Comparison of ENCODE assay signal across 8 mouse cellular contexts in genomic region chr2:48950316-48950880, GRCm38 (mm10). TPM values are rescaled to one million over a fixed set of nuclear protein-coding genes. Genes with fewer than 3 reads are reported as not detected.
DNase-seq lines count a peak whose midpoint lies in the region; ATAC-seq lines count a peak whose summit lies in the region.

No protein-coding gene starts in this region.

- no peaks in the 10 kb centered on the region for H3K27me3 ChIP-seq in kidney, embryonic 14.5 days (ENCODE audit: control insufficient read depth, insufficient read depth, low read length)
- no peaks in the 10 kb centered on the region for H3K27me3 ChIP-seq in forebrain, embryonic 14.5 days (replicated peaks; ENCODE audit: control insufficient read depth, insufficient read depth, low read length)
- no peaks in the 10 kb centered on the region for H3K27me3 ChIP-seq in neural tube, embryonic 14.5 days (ENCODE audit: control insufficient read depth, insufficient read depth, low read length)

- H3K4me3 ChIP-seq in kidney, embryonic 14.5 days (ENCODE audit: low read length), result peak overlapping the region; percentile 79
- peak overlapping the region; percentile 86 for H3K4me3 ChIP-seq in forebrain, embryonic 14.5 days (ENCODE audit: low read depth, low read length)
- peak overlapping the region; percentile 71 for H3K4me3 ChIP-seq in neural tube, embryonic 14.5 days (ENCODE audit: low read depth, low read length)

- H3K27ac ChIP-seq in kidney, embryonic 14.5 days (ENCODE audit: low read depth, low read length), result peak overlapping the region; percentile 97
- peak overlapping the region; percentile 95 for H3K27ac ChIP-seq in forebrain, embryonic 14.5 days (ENCODE audit: low read depth, low read length)
- peak overlapping the region; percentile 91 for H3K27ac ChIP-seq in neural tube, embryonic 14.5 days (ENCODE audit: low read depth, low read length)

- ATAC-seq in kidney, embryonic 14.5 days (ENCODE audit: low FRiP score, low TSS enrichment), result no peak
- no peak for ATAC-seq in forebrain, embryonic 14.5 days
- no peak for ATAC-seq in neural tube, embryonic 14.5 days (ENCODE audit: low read depth)

- peaks cover 4% of the 10 kb centered on the region; the same call in 1 of the 2 replicates for H3K4me1 ChIP-seq in kidney, embryonic 14.5 days (ENCODE audit: control insufficient read depth, insufficient read depth, low read length)
- H3K4me1 ChIP-seq in forebrain, embryonic 14.5 days (ENCODE audit: control insufficient read depth, insufficient read depth, low read length), result peaks cover 6% of the 10 kb centered on the region
- H3K4me1 ChIP-seq in neural tube, embryonic 14.5 days (ENCODE audit: control insufficient read depth, insufficient read depth, low read length), result peaks cover 13% of the 10 kb centered on the region

- H3K36me3 ChIP-seq in kidney, embryonic 14.5 days (ENCODE audit: control insufficient read depth, insufficient read depth, low read length), result no peaks in the 10 kb centered on the region
- no peaks in the 10 kb centered on the region for H3K36me3 ChIP-seq in forebrain, embryonic 14.5 days (ENCODE audit: control insufficient read depth, insufficient read depth, low read length)
- no peaks in the 10 kb centered on the region for H3K36me3 ChIP-seq in neural tube, embryonic 14.5 days (ENCODE audit: control insufficient read depth, insufficient read depth, low read length)

- H3K4me2 ChIP-seq in kidney, embryonic 14.5 days (replicated peaks; ENCODE audit: low read depth, low read length), result peak overlapping the region; percentile 61
- H3K4me2 ChIP-seq in forebrain, embryonic 14.5 days (ENCODE audit: low read length), result peak overlapping the region; percentile 65
- peak overlapping the region; percentile 50 for H3K4me2 ChIP-seq in neural tube, embryonic 14.5 days (ENCODE audit: low read depth, low read length)

- H3K9me3 ChIP-seq in kidney, embryonic 14.5 days (ENCODE audit: control insufficient read depth, low read length), result no peaks in the 10 kb centered on the region
- no peaks in the 10 kb centered on the region for H3K9me3 ChIP-seq in forebrain, embryonic 14.5 days (replicated peaks; ENCODE audit: control insufficient read depth, low read length)
- H3K9me3 ChIP-seq in neural tube, embryonic 14.5 days (ENCODE audit: control insufficient read depth, low read length), result no peaks in the 10 kb centered on the region

- H3K9ac ChIP-seq in kidney, embryonic 14.5 days (ENCODE audit: low read depth, low read length), result peak overlapping the region; percentile 83
- peak overlapping the region; percentile 90 for H3K9ac ChIP-seq in forebrain, embryonic 14.5 days (ENCODE audit: low read length)
- H3K9ac ChIP-seq in neural tube, embryonic 14.5 days (replicated peaks; ENCODE audit: low read depth, low read length), result peak overlapping the region; percentile 73

- 8% methylated on average over 6 of the region's 6 CpGs for WGBS in kidney, embryonic 14.5 days
- WGBS in forebrain, embryonic 14.5 days, result 10% methylated on average over 6 of the region's 6 CpGs
- 10% methylated on average over 5 of the region's 6 CpGs for WGBS in neural tube, embryonic 14.5 days

- no peak for DNase-seq in kidney, postnatal 10 days
- DNase-seq in MN1 (ENCODE audit: low spot score), result peak; percentile 43
- peak; percentile 27 for DNase-seq in forebrain, embryonic 14.5 days (ENCODE audit: low spot score)
- peak; percentile 5 for DNase-seq in liver
- DNase-seq in layer of hippocampus, adult 9-10 months (ENCODE audit: low spot score), result no peak
- DNase-seq in yolk sac, embryonic 10.5 days (ENCODE audit: low spot score), result no peak

RNA-seq across cellular contexts. Expression of gene Orc4, which starts 0.3 kb away (rescaled TPM):
- polyA plus RNA-seq in kidney, embryonic 14.5 days (2014; fragmentation: Nextera tagmentation; extraction: Ambion mirVana), result 114 and 121 TPM in 2 replicates
- 96.1 and 107 TPM in 2 replicates for polyA plus RNA-seq in forebrain, embryonic 14.5 days (2014; fragmentation: Nextera tagmentation; extraction: Ambion mirVana)
- 102 and 114 TPM in 2 replicates for polyA plus RNA-seq in neural tube, embryonic 14.5 days (2014; fragmentation: Nextera tagmentation; extraction: Ambion mirVana)

RNA-seq across cellular contexts. Expression of gene Mbd5, which starts 1.1 kb away (rescaled TPM):
- polyA plus RNA-seq in kidney, embryonic 14.5 days (2014; fragmentation: Nextera tagmentation; extraction: Ambion mirVana), result 25.1 and 34.2 TPM in 2 replicates
- 27.2 and 34.2 TPM in 2 replicates for polyA plus RNA-seq in forebrain, embryonic 14.5 days (2014; fragmentation: Nextera tagmentation; extraction: Ambion mirVana)
- 51.6 and 53.9 TPM in 2 replicates for polyA plus RNA-seq in neural tube, embryonic 14.5 days (2014; fragmentation: Nextera tagmentation; extraction: Ambion mirVana)

Comparison
In these comparisons a context has a peak if more than half of its experiments do, and no peak if none do; other contexts are left out.
1. DNase-seq: peak in MN1 (single experiment), forebrain, embryonic 14.5 days (single experiment) and liver (single experiment); none in kidney, postnatal 10 days (single experiment), layer of hippocampus, adult 9-10 months (single experiment) and yolk sac, embryonic 10.5 days (single experiment).
2. Peak in every context shown above with its lines, with median percentiles within 50 percentile points of each other: H3K27ac ChIP-seq, H3K4me2 ChIP-seq, H3K4me3 ChIP-seq and H3K9ac ChIP-seq.